Mouse (Mus musculus): ENCODE results near the gene Tmbim7. TPM values are rescaled to one million over a fixed set of nuclear protein-coding genes. Genes with fewer than 3 reads are reported as not detected.

The Tmbim7 gene
- polyA plus RNA-seq, 1 experiment from 2014 or later: not detected

Small RNA genes lying within 50 kb of the gene (microRNA-seq; reads per million reads assigned to microRNA genes)
- gene Gm22926: not detected
- not detected for gene Gm26238

Other genes starting within 250 kb of the Tmbim7 start
- gene Fam133b, start 107.3 kb upstream of the Tmbim7 start, polyA plus RNA-seq (2015; fragmentation: Nextera tagmentation; extraction: Ambion mirVana): 32.5 and 35.5 TPM in 2 replicates
- 4.1 and 4.3 TPM in 2 replicates for gene 1700109H08Rik, start 79.6 kb upstream of the Tmbim7 start, polyA plus RNA-seq (2015; fragmentation: Nextera tagmentation; extraction: Ambion mirVana)
- gene Pex1, start 55.1 kb upstream of the Tmbim7 start, polyA plus RNA-seq (2015; fragmentation: Nextera tagmentation; extraction: Ambion mirVana): 23.7 and 28.7 TPM in 2 replicates
- gene Rbm48, start 54.6 kb upstream of the Tmbim7 start, polyA plus RNA-seq (2015; fragmentation: Nextera tagmentation; extraction: Ambion mirVana): 15.6 and 18.6 TPM in 2 replicates
- gene Gatad1, start 6.0 kb downstream of the Tmbim7 start, polyA plus RNA-seq (2015; fragmentation: Nextera tagmentation; extraction: Ambion mirVana): 66.3 and 68.3 TPM in 2 replicates
- 17.6 and 18.2 TPM in 2 replicates for gene Ankib1, start 151.7 kb downstream of the Tmbim7 start, polyA plus RNA-seq (2015; fragmentation: Nextera tagmentation; extraction: Ambion mirVana)
- gene Krit1, start 152.0 kb downstream of the Tmbim7 start, polyA plus RNA-seq (2015; fragmentation: Nextera tagmentation; extraction: Ambion mirVana): 71.6 and 73.3 TPM in 2 replicates
- gene Lrrd1, start 194.0 kb downstream of the Tmbim7 start, polyA plus RNA-seq (2015; fragmentation: Nextera tagmentation; extraction: Ambion mirVana): 0.15 and 0.16 TPM in 2 replicates
- 9.0 and 9.9 TPM in 2 replicates for gene Mterf1a, start 242.8 kb downstream of the Tmbim7 start, polyA plus RNA-seq (2015; fragmentation: Nextera tagmentation; extraction: Ambion mirVana)